In genomic region chr16:18628948-18629340, GRCm38 (mm10) we compare ENCODE assay signal across 8 mouse cellular contexts. TPM values are rescaled to one million over a fixed set of nuclear protein-coding genes. Genes with fewer than 3 reads are reported as not detected.
A peak's percentile ranks its signal among the peaks of the same experiment; 100 is the strongest.
DNase-seq lines count a peak whose midpoint lies in the region; ATAC-seq and TF ChIP-seq lines count a peak whose summit lies in the region.

No protein-coding gene starts in this region.

- intact Hi-C loops in heart, postnatal 10 days (cut with DNase I): loop anchor here (5.0 kb wide), 2 partner anchors 168 to 228 kb away; no protein-coding TSS in a partner anchor

- peak overlapping the region; percentile 79 for H3K4me3 ChIP-seq in heart, embryonic 15.5 days
- peak overlapping the region; percentile 71 to 80; a peak in 3 of 4 replicates for H3K4me3 ChIP-seq in ES-E14 (ENCODE audit: insufficient read depth in 1 of 2, low read depth in 1 of 2, low read length in 2 of 2, poor library complexity in 1 of 2, severe bottlenecking in 1 of 2)
- peak overlapping the region; percentile 88 for H3K4me3 ChIP-seq in forebrain, postnatal 0 days (ENCODE audit: low read depth, low read length)
- H3K4me3 ChIP-seq in midbrain, embryonic 10.5 days: peak overlapping the region; percentile 91

- TF ChIP-seq CTCF in forebrain, postnatal 0 days (IDR thresholded peaks at IDR 0.05; ENCODE audit: low read depth): no peak

- H3K9me3 ChIP-seq in heart, embryonic 15.5 days (replicated peaks): no peaks in the 10 kb centered on the region
- no peaks in the 10 kb centered on the region for H3K9me3 ChIP-seq in ES-E14 (ENCODE audit: control insufficient read depth, insufficient read depth, low read depth, low read length)
- H3K9me3 ChIP-seq in forebrain, postnatal 0 days (ENCODE audit: low read length): no peaks in the 10 kb centered on the region
- no peaks in the 10 kb centered on the region for H3K9me3 ChIP-seq in midbrain, embryonic 10.5 days (replicated peaks)

- no peak overlapping the region for H3K27ac ChIP-seq in heart, embryonic 15.5 days
- H3K27ac ChIP-seq in ES-E14 (ENCODE audit: insufficient read depth, low read depth, low read length, poor library complexity, severe bottlenecking): no peak overlapping the region
- H3K27ac ChIP-seq in forebrain, postnatal 0 days (ENCODE audit: low read depth, low read length): peak overlapping the region; percentile 87
- H3K27ac ChIP-seq in midbrain, embryonic 10.5 days (replicated peaks): peak overlapping the region; percentile 91

- peaks cover 30% of the 10 kb centered on the region for H3K4me1 ChIP-seq in heart, embryonic 15.5 days (replicated peaks)
- H3K4me1 ChIP-seq in ES-E14 (ENCODE audit: control insufficient read depth in 2 of 2, insufficient read depth in 2 of 2, low read length in 2 of 2, poor library complexity in 1 of 2): no peaks in the 10 kb centered on the region
- H3K4me1 ChIP-seq in forebrain, postnatal 0 days (ENCODE audit: insufficient read depth): peaks cover 19% of the 10 kb centered on the region
- H3K4me1 ChIP-seq in midbrain, embryonic 10.5 days: peaks cover 41% of the 10 kb centered on the region

- H3K9ac ChIP-seq in heart, embryonic 15.5 days: peak overlapping the region; percentile 72; the same call in 1 of the 2 replicates
- no peak overlapping the region for H3K9ac ChIP-seq in ES-E14 (ENCODE audit: insufficient read depth, low read depth, low read length, poor library complexity, severe bottlenecking)
- peak overlapping the region; percentile 98 for H3K9ac ChIP-seq in forebrain, postnatal 0 days

- no peak for ATAC-seq in heart, embryonic 15.5 days (replicated peaks; ENCODE audit: insufficient number of reproducible peaks, insufficient read depth, low FRiP score, low read depth)
- no peak for ATAC-seq in forebrain, postnatal 0 days
- no peak for ATAC-seq in monocyte, adult 5-6 weeks (replicated peaks; ENCODE audit: insufficient number of reproducible peaks, low FRiP score, low TSS enrichment, poor library complexity, severe bottlenecking)

- in situ Hi-C loops in ES-E14 (cut with MboI; ENCODE audit: low sequenced_read_pairs in 2 of 2, unreplicated experiment in 2 of 2): loop anchor here in 1 of 2 experiments (10.0 kb wide), 1 partner anchor 164 kb away; no protein-coding TSS in a partner anchor

- H3K36me3 ChIP-seq in heart, embryonic 15.5 days: no peaks in the 10 kb centered on the region
- no peaks in the 10 kb centered on the region for H3K36me3 ChIP-seq in ES-E14 (ENCODE audit: control insufficient read depth, insufficient read depth, low read length, poor library complexity, severe bottlenecking)
- H3K36me3 ChIP-seq in forebrain, postnatal 0 days (ENCODE audit: insufficient read depth): peaks cover 15% of the 10 kb centered on the region
- peaks cover 16% of the 10 kb centered on the region for H3K36me3 ChIP-seq in midbrain, embryonic 10.5 days

- 40% methylated on average over 2 of the region's 2 CpGs for WGBS in heart, embryonic 15.5 days
- WGBS in forebrain, postnatal 0 days: 21% methylated on average over 2 of the region's 2 CpGs
- 32% methylated on average over 2 of the region's 2 CpGs for WGBS in midbrain, embryonic 10.5 days

- H3K27me3 ChIP-seq in heart, embryonic 15.5 days: peaks cover 73% of the 10 kb centered on the region
- no peaks in the 10 kb centered on the region for H3K27me3 ChIP-seq in forebrain, postnatal 0 days (ENCODE audit: insufficient read depth, low read length)
- peaks cover 87% of the 10 kb centered on the region for H3K27me3 ChIP-seq in midbrain, embryonic 10.5 days (ENCODE audit: low read depth, poor library complexity, severe bottlenecking)

- no peak for DNase-seq in heart, postnatal 10 days
- DNase-seq in ES-E14 (ENCODE audit: low read depth, low spot score): no peak
- peak; percentile 50 for DNase-seq in forebrain, postnatal 0 days
- no peak for DNase-seq in midbrain, embryonic 10.5 days (ENCODE audit: low spot score)
- no peak for DNase-seq in adrenal gland, postnatal 25 days
- DNase-seq in Muller cell, postnatal 12 days (ENCODE audit: inconsistent ontology term): no peak

- peak overlapping the region; percentile 98 for H3K4me2 ChIP-seq in heart, embryonic 15.5 days
- peak overlapping the region; percentile 70 for H3K4me2 ChIP-seq in forebrain, postnatal 0 days (ENCODE audit: low read depth)

TF ChIP-seq in ES-E14, 5 proteins besides CTCF, POLR2A, EP300 and RAD21:
- TF ChIP-seq ZNF384 (IDR thresholded peaks at IDR 0.05; ENCODE audit: low read depth, low read length) (no peak), ZC3H11A (IDR thresholded peaks at IDR 0.05; ENCODE audit: borderline replicate concordance, low read depth, low read length) (no peak), MAFK (IDR thresholded peaks at IDR 0.05; ENCODE audit: insufficient read depth, low read depth, low read length) (no peak), HCFC1 (IDR thresholded peaks at IDR 0.05; ENCODE audit: borderline replicate concordance, insufficient read depth, low read length) (no peak), CHD2 (IDR thresholded peaks at IDR 0.05; ENCODE audit: low read depth, low read length) (no peak)

RNA-seq across cellular contexts. Expression of gene Sept5, which starts 0.8 kb away (rescaled TPM):
- 8.1 and 14.8 TPM in 2 replicates for polyA plus RNA-seq in heart, embryonic 15.5 days (2015; fragmentation: Nextera tagmentation; extraction: Ambion mirVana)
- total RNA-seq in heart, postnatal 10 days (2021): 10 to 100 TPM; 11.3 to 11.6 TPM
- total RNA-seq in ES-E14 (2012; rRNA removed): 0.74 and 3.0 TPM in 2 replicates
- total RNA-seq in forebrain, postnatal 0 days (2014; rRNA removed): 372 and 373 TPM in 2 replicates
- 265 and 267 TPM in 2 replicates for polyA plus RNA-seq in forebrain, postnatal 0 days (2015; fragmentation: Nextera tagmentation; extraction: Ambion mirVana)
- 31.2 and 42.8 TPM in 2 replicates for polyA plus RNA-seq in midbrain, embryonic 10.5 days (2016; fragmentation: Nextera tagmentation; extraction: Ambion mirVana)
- total RNA-seq in adrenal gland, postnatal 25 days (2021): 8.4 and 11.4 TPM in 2 replicates
- total RNA-seq in monocyte, adult 5-6 weeks (2017): 1.5 to 6.3 TPM (median 4.2 TPM) in 3 replicates

RNA-seq across cellular contexts. Expression of gene Gm49601, which starts 2.7 kb away (rescaled TPM):
- 0.94 and 1.4 TPM in 2 replicates for polyA plus RNA-seq in heart, embryonic 15.5 days (2015; fragmentation: Nextera tagmentation; extraction: Ambion mirVana)
- 1 to 10 TPM; 2.2 to 4.1 TPM for total RNA-seq in heart, postnatal 10 days (2021)
- 0.85 and 1.7 TPM in 2 replicates for total RNA-seq in ES-E14 (2012; rRNA removed)
- 32.7 and 33.4 TPM in 2 replicates for total RNA-seq in forebrain, postnatal 0 days (2014; rRNA removed)
- 3.6 and 4.9 TPM in 2 replicates for polyA plus RNA-seq in forebrain, postnatal 0 days (2015; fragmentation: Nextera tagmentation; extraction: Ambion mirVana)
- polyA plus RNA-seq in midbrain, embryonic 10.5 days (2016; fragmentation: Nextera tagmentation; extraction: Ambion mirVana): 3.7 and 5.8 TPM in 2 replicates
- 2.8 and 5.5 TPM in 2 replicates for total RNA-seq in adrenal gland, postnatal 25 days (2021)
- 1.0 to 7.6 TPM in 2 of 3 replicates, not detected in the other for total RNA-seq in monocyte, adult 5-6 weeks (2017)

RNA-seq across cellular contexts. Expression of gene Gp1bb, which starts 6.7 kb away (rescaled TPM):
- polyA plus RNA-seq in heart, embryonic 15.5 days (2015; fragmentation: Nextera tagmentation; extraction: Ambion mirVana): 3.7 and 3.8 TPM in 2 replicates
- 1 to 10 TPM in 1 of 2 experiments, under 1 TPM in 1; 0.77 to 1.2 TPM for total RNA-seq in heart, postnatal 10 days (2021)
- total RNA-seq in ES-E14 (2012; rRNA removed): 0.11 TPM in 1 of 2 replicates, not detected in the other
- total RNA-seq in forebrain, postnatal 0 days (2014; rRNA removed): 34.1 and 34.2 TPM in 2 replicates
- 9.4 and 11.4 TPM in 2 replicates for polyA plus RNA-seq in forebrain, postnatal 0 days (2015; fragmentation: Nextera tagmentation; extraction: Ambion mirVana)
- polyA plus RNA-seq in midbrain, embryonic 10.5 days (2016; fragmentation: Nextera tagmentation; extraction: Ambion mirVana): 4.5 and 4.6 TPM in 2 replicates
- not detected in 2 replicates for total RNA-seq in adrenal gland, postnatal 25 days (2021)
- total RNA-seq in monocyte, adult 5-6 weeks (2017): 2.5 to 12.9 TPM in 2 of 3 replicates, not detected in the other

RNA-seq across cellular contexts. Expression of gene Tbx1, which starts 38.5 kb away (rescaled TPM):
- polyA plus RNA-seq in heart, embryonic 15.5 days (2015; fragmentation: Nextera tagmentation; extraction: Ambion mirVana): 0.66 and 1.5 TPM in 2 replicates
- total RNA-seq in heart, postnatal 10 days (2021): 1 to 10 TPM in 1 of 2 experiments, under 1 TPM in 1; 0.57 to 1.1 TPM
- 0.11 and 0.27 TPM in 2 replicates for total RNA-seq in ES-E14 (2012; rRNA removed)
- total RNA-seq in forebrain, postnatal 0 days (2014; rRNA removed): 0.71 and 1.2 TPM in 2 replicates
- 0.70 and 0.90 TPM in 2 replicates for polyA plus RNA-seq in forebrain, postnatal 0 days (2015; fragmentation: Nextera tagmentation; extraction: Ambion mirVana)
- polyA plus RNA-seq in midbrain, embryonic 10.5 days (2016; fragmentation: Nextera tagmentation; extraction: Ambion mirVana): 0.97 and 1.7 TPM in 2 replicates
- 0.52 TPM in 1 of 2 replicates, not detected in the other for total RNA-seq in adrenal gland, postnatal 25 days (2021)
- not detected in 3 replicates for total RNA-seq in monocyte, adult 5-6 weeks (2017)

Comparison
In these comparisons a context has a peak if more than half of its experiments do, and no peak if none do; other contexts are left out.
1. H3K27ac ChIP-seq: peak in forebrain, postnatal 0 days (single experiment) and midbrain, embryonic 10.5 days (single experiment); none in heart, embryonic 15.5 days (single experiment) and ES-E14 (single experiment).
2. RNA of gene Sept5, which starts 0.8 kb away (total RNA-seq): 372 to 373 TPM in forebrain, postnatal 0 days; 11.3 to 11.6 TPM in heart, postnatal 10 days, 8.4 to 11.4 TPM in adrenal gland, postnatal 25 days, 0.74 to 3.0 TPM in ES-E14 and 1.5 to 6.3 TPM in monocyte, adult 5-6 weeks; every median in the first group is over 10 times any median in the second.
3. Peak in every context shown above with its lines, with median percentiles within 50 percentile points of each other: H3K4me3 ChIP-seq.